Mouse (Mus musculus) lung, postnatal 0 days (tissue): ENCODE results near the gene Zgpat.

Experiments used
- CTCF ChIP-seq: IDR thresholded peaks from 2 replicates; pipeline ENCODE4 v1.5.1; 2016; ENCODE audit warnings: antibody characterized with exemption, mild to moderate bottlenecking
- EP300 ChIP-seq: IDR thresholded peaks from 2 replicates; pipeline ENCODE4 v1.6.1; 2016; ENCODE audit warnings: antibody characterized with exemption, mild to moderate bottlenecking, control low read depth

GRCm38 (mm10) chr2:181320103-181320499, 44.6 kb upstream of the Zgpat start:
- TF ChIP-seq CTCF (no peak), EP300 (no peak)
